Mouse (Mus musculus): ENCODE data around the gene Cpsf4.

GRCm38 (mm10) chr5:145191962-145192361, 24.9 kb downstream of the Cpsf4 start, which contains the start of gene Atp5j2:
- no peak for TF ChIP-seq USF1 (IDR thresholded peaks at IDR 0.05; ENCODE audit: low read depth)
- TF ChIP-seq POLR2A (IDR thresholded peaks at IDR 0.05; ENCODE audit: insufficient read length, low read depth), result no peak
- TF ChIP-seq MAX (IDR thresholded peaks at IDR 0.05; ENCODE audit: low read depth), result no peak
- TF ChIP-seq CEBPB (IDR thresholded peaks at IDR 0.05; ENCODE audit: insufficient read depth, poor library complexity, severe bottlenecking), result no peak
- TF ChIP-seq MYOD1 (IDR thresholded peaks at IDR 0.05; ENCODE audit: control insufficient read depth in 1 of 3, insufficient read length in 2 of 3, low read depth in 2 of 3), result no peak
- TF ChIP-seq E2F4 (IDR thresholded peaks at IDR 0.05; ENCODE audit: insufficient read depth), result no peak
